Mouse (Mus musculus) embryonic fibroblast, embryonic 13.5 days (primary cell): ENCODE results near the gene Kcnq2.

Experiments used
- CTCF ChIP-seq: IDR thresholded peaks from 2 replicates; pipeline ENCODE4 v1.5.1; 2011; ENCODE audit warnings: mild to moderate bottlenecking, control low read depth, low read length, moderate library complexity, borderline replicate concordance; ENCODE audit not compliant: insufficient read depth
- POLR2A ChIP-seq: IDR thresholded peaks from 2 replicates; pipeline ENCODE4 v1.6.1; 2011; ENCODE audit warnings: low read depth, mild to moderate bottlenecking, control low read depth, low read length, moderate library complexity

- TF ChIP-seq CTCF: no peak
- TF ChIP-seq POLR2A: no peak
These were observed 23.4 kb upstream of the Kcnq2 start for GRCm38 (mm10) chr2:181158471-181158870.
